Mouse (Mus musculus) gastrocnemius, adult 2 months (tissue): Measurements from ENCODE around the gene Nae1. TPM values are rescaled to one million over a fixed set of nuclear protein-coding genes. Genes with fewer than 3 reads are reported as not detected.
"Not testable (repeated sequence)": the region's sequence is repeated elsewhere in the genome, so short reads cannot be mapped to it uniquely, and the experiment has no call there.

Experiments used
- DNase-seq: peaks from one replicate; pipeline ENCODE4 v3.0.0; 2022
- H3K27ac ChIP-seq: fragments of 200-600 bp; 2 replicates; pipeline ENCODE4 v1.8.1; 2022; ENCODE audit warnings: mild to moderate bottlenecking
- H3K4me3 ChIP-seq: fragments of 200-600 bp; 2 replicates; pipeline ENCODE4 v1.8.1; 2022; ENCODE audit warnings: mild to moderate bottlenecking, moderate library complexity
- CTCF ChIP-seq: fragments of 200-600 bp; IDR thresholded peaks from 2 replicates; pipeline ENCODE4 v1.8.1; 2022; ENCODE audit warnings: antibody characterized with exemption, mild to moderate bottlenecking, moderate library complexity
- intact Hi-C: fragments of 180-260 bp; cut with DNase I; formaldehyde crosslinking; loops from one replicate; pipeline ENCODE4 v1.15.1; 2025
- long read RNA-seq, 2 experiments: library from polyadenylated mRNA; stranded (forward); transcript quantifications; one replicate each; pipeline ENCODE4 v2.0.0; 2021
- total RNA-seq, 2 experiments: library from RNA; stranded (reverse); gene quantifications; 2 replicates each; pipeline ENCODE4 v1.2.3; 2021

Nae1 gene
- total RNA-seq = 10 to 100 TPM; 26.1 to 28.3 TPM
- long read RNA-seq, experiment 1, transcript Nae1-201 (20 exons, 1,808 nt) = major isoform, 47 of 54 reads
- long read RNA-seq, experiment 1, partial matches to known transcripts = 1 of 54 reads
- long read RNA-seq, experiment 1, other reads (novel, unspliced or antisense) = 3 of 54 reads
- long read RNA-seq, experiment 2, transcript Nae1-201 (20 exons, 1,808 nt) = major isoform, 32 of 35 reads
- long read RNA-seq, experiment 2, partial matches to known transcripts = 1 of 35 reads
- long read RNA-seq, experiment 2, other reads (novel, unspliced or antisense) = 1 of 35 reads

- Histone ChIP-seq H3K27ac (peak within 1 kb of the TSS; percentile 96), H3K4me3 (peak within 1 kb of the TSS; percentile 88)
- peak; percentile 95 for DNase-seq
- intact Hi-C loops = loop anchor here (2.0 kb wide), 1 partner anchor 37 kb away; no protein-coding TSS in a partner anchor
- TF ChIP-seq CTCF = no peak; the same call in 1 of the 2 replicates
These were observed at the start of gene Nae1, which contains the start of gene Car7 for GRCm38 (mm10) chr8:104533971-104534778. Gene Nae1, minus strand, starts transcription at chr8:104534637. Gene Car7, plus strand, starts transcription at chr8:104534689.

GRCm38 (mm10) chr8:104577606-104578005, 43.2 kb upstream of the Nae1 start:
- H3K27ac ChIP-seq, intact Hi-C loops, DNase-seq, H3K4me3 ChIP-seq: not testable (repeated sequence)

- TF ChIP-seq CTCF = no peak
- intact Hi-C loops = no loop called here
- no peak overlapping the region for H3K27ac ChIP-seq
- no peak for DNase-seq
- no peak overlapping the region for H3K4me3 ChIP-seq
These were observed 42.4 kb upstream of the Nae1 start for GRCm38 (mm10) chr8:104576820-104577219.

- intact Hi-C loops = loop anchor here (2.0 to 5.0 kb wide), 3 partner anchors 36 to 226 kb away; partner anchors contain the start of genes Car7 and Nae1
- H3K27ac ChIP-seq = peak overlapping the region; percentile 74
- H3K4me3 ChIP-seq = peak overlapping the region; percentile 68
- TF ChIP-seq CTCF = peak; percentile 93
- peak; percentile 88 for DNase-seq
These were observed 36.3 kb upstream of the Nae1 start for GRCm38 (mm10) chr8:104570436-104571343.

GRCm38 (mm10) chr8:104569559-104569958, 35.1 kb upstream of the Nae1 start:
- intact Hi-C loops = loop anchor here (10.0 kb wide), 2 partner anchors 325 to 425 kb away; partner anchors contain the start of gene Tk2
- H3K4me3 ChIP-seq = no peak overlapping the region
- peak; percentile 33 for DNase-seq
- peak; percentile 60 for TF ChIP-seq CTCF
- H3K27ac ChIP-seq = peak overlapping the region; percentile 35; the same call in 1 of the 2 replicates

- intact Hi-C loops = loop anchor here (10.0 kb wide), 2 partner anchors 321 to 421 kb away; partner anchors contain the start of gene Tk2
- TF ChIP-seq CTCF = no peak
- H3K4me3 ChIP-seq = no peak overlapping the region
- DNase-seq = no peak
- no peak overlapping the region for H3K27ac ChIP-seq
These were observed 31.0 kb upstream of the Nae1 start for GRCm38 (mm10) chr8:104565457-104565798.

GRCm38 (mm10) chr8:104564633-104565456, 30.4 kb upstream of the Nae1 start:
- DNase-seq = peak; percentile 90
- peak; percentile 75 for TF ChIP-seq CTCF
- Histone ChIP-seq H3K27ac (no peak overlapping the region), H3K4me3 (peak overlapping the region; percentile 38)
- intact Hi-C loops = loop anchor here (10.0 kb wide), 2 partner anchors 320 to 420 kb away; partner anchors contain the start of gene Tk2

- TF ChIP-seq CTCF = no peak
- Histone ChIP-seq H3K27ac (no peak overlapping the region), H3K4me3 (no peak overlapping the region)
- no peak for DNase-seq
- intact Hi-C loops = loop anchor here (10.0 kb wide), 2 partner anchors 316 to 416 kb away; partner anchors contain the start of gene Tk2
These were observed 26.3 kb upstream of the Nae1 start for GRCm38 (mm10) chr8:104560731-104561130.

GRCm38 (mm10) chr8:104557226-104557625, 22.8 kb upstream of the Nae1 start:
- TF ChIP-seq CTCF = no peak
- no peak for DNase-seq
- intact Hi-C loops = no loop called here
- Histone ChIP-seq H3K27ac (no peak overlapping the region), H3K4me3 (no peak overlapping the region)

- DNase-seq = no peak
- H3K4me3 ChIP-seq = no peak overlapping the region
- no peak for TF ChIP-seq CTCF
- peak overlapping the region; percentile 41 for H3K27ac ChIP-seq
- intact Hi-C loops = no loop called here
These were observed 20.8 kb upstream of the Nae1 start for GRCm38 (mm10) chr8:104555191-104555590.

GRCm38 (mm10) chr8:104543440-104544045, 9.1 kb upstream of the Nae1 start:
- no peak for TF ChIP-seq CTCF
- H3K4me3 ChIP-seq = no peak overlapping the region
- H3K27ac ChIP-seq = peak overlapping the region; percentile 62
- DNase-seq = no peak
- intact Hi-C loops = no loop called here
